Mouse (Mus musculus) testis, adult 2 months (tissue): ENCODE data around the gene Rbms2. TPM values are rescaled to one million over a fixed set of nuclear protein-coding genes. Genes with fewer than 3 reads are reported as not detected.

Experiments
- H3K27ac ChIP-seq: fragments of 200-500 bp; 2 replicates; pipeline ENCODE4 v1.5.1; 2012; ENCODE audit warnings: low read depth, low read length; ENCODE audit not compliant: control insufficient read depth, insufficient read depth
- H3K27me3 ChIP-seq: fragments of 200-500 bp; 2 replicates; pipeline ENCODE4 v1.6.1; 2012; ENCODE audit warnings: mild to moderate bottlenecking, low read length, moderate library complexity; ENCODE audit not compliant: control insufficient read depth, insufficient read depth
- H3K36me3 ChIP-seq: fragments of 200-500 bp; 2 replicates; pipeline ENCODE4 v1.6.1; 2012; ENCODE audit warnings: mild to moderate bottlenecking, low read length; ENCODE audit not compliant: control insufficient read depth, insufficient read depth
- H3K4me1 ChIP-seq: fragments of 200-500 bp; 2 replicates; pipeline ENCODE4 v1.6.1; 2012; ENCODE audit warnings: low read length; ENCODE audit not compliant: control insufficient read depth, insufficient read depth
- H3K4me3 ChIP-seq: fragments of 200-500 bp; 2 replicates; pipeline ENCODE4 v1.5.1; 2012; ENCODE audit warnings: low read depth, mild to moderate bottlenecking, low read length, moderate library complexity, mixed read lengths; ENCODE audit not compliant: control insufficient read depth
- CTCF ChIP-seq: fragments of 200-500 bp; IDR thresholded peaks from 2 replicates; pipeline ENCODE4 v1.5.1; 2012; ENCODE audit warnings: low read depth, mild to moderate bottlenecking, inconsistent platforms, low read length, moderate library complexity; ENCODE audit not compliant: control insufficient read depth, insufficient read depth, insufficient replicate concordance
- POLR2A ChIP-seq: fragments of 200-500 bp; IDR thresholded peaks from 2 replicates; pipeline ENCODE4 v1.6.1; 2012; ENCODE audit warnings: low read depth, mild to moderate bottlenecking, inconsistent platforms, low read length, moderate library complexity; ENCODE audit not compliant: control insufficient read depth
- polyA plus RNA-seq: library from polyadenylated mRNA; depleted of rRNA; stranded (reverse); fragments of >200 nt; gene quantifications from 2 replicates; pipeline ENCODE4 v1.2.3, GENCODE M21; 2012

The Rbms2 gene
- polyA plus RNA-seq, 1 experiment = 19.4 TPM

DNA sequence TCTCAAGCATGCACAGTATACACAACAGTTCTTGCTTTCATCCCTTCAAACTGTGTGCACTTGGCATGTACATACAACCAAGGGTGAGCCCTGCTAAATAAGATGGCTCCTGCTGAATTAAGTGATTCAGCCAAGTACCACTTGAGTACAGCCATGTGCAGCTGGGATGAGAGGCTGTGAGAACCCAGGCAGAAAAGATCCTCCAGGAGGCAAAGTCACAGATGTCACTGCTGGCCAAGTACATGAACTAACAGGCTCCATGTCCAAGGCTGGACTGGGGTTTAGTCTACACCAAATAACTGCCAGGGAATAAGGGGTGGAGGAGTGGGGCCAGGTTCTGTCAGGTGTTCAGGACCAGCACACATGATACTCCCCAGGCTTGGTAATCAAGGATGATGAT lies 48.3 kb downstream of the Rbms2 start:
- Histone ChIP-seq H3K27ac (no peak overlapping the region), H3K27me3 (no peaks in the 10 kb centered on the region), H3K36me3 (no peaks in the 10 kb centered on the region), H3K4me1 (no peaks in the 10 kb centered on the region; the same call in 1 of the 2 replicates), H3K4me3 (no peak overlapping the region)
- no peak for TF ChIP-seq CTCF
- no peak for TF ChIP-seq POLR2A

DNA sequence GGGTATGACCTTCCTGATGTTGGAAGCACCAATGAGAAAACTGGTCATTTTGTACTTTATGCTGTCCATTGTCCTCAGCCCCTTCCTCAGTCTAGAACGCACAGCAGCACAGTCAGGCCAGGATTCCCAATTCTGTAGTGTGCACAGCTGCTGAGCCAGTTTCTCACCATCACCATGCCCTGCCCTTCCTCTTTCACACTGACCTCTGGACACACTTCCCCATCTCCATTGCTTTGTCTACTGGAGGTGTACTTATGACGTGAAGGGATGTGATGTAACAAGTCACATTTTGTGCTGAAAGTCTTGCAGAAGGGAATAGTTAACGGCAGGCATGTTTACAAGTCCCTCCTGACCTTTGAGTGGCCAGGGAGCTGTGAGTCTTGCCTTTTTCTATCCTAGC lies 48.8 kb downstream of the Rbms2 start:
- no peak overlapping the region for H3K4me3 ChIP-seq
- no peaks in the 10 kb centered on the region; the same call in 1 of the 2 replicates for H3K4me1 ChIP-seq
- no peak overlapping the region for H3K27ac ChIP-seq
- no peaks in the 10 kb centered on the region for H3K27me3 ChIP-seq
- H3K36me3 ChIP-seq = no peaks in the 10 kb centered on the region
- TF ChIP-seq CTCF (no peak), POLR2A (no peak)

DNA sequence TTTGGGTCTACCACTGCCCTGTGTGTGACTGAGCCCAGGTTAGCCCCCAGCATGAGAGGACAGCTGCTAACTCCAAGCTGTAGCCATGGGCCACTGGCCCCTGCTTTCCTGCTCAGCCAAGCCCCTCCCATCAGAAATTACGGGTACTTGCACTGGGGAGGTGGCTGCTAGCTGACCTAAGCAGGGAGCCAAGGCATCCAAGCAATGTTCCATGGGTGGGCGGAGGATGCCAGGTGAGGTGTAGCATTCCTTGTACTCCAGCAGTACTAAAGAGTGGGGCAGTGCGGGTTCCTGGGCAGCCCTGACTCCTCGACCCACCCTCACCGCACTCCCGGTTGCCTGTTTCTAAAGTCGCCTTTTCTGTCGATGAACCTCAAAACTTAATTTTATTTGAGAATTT lies 52.0 kb downstream of the Rbms2 start:
- H3K27me3 ChIP-seq = no peaks in the 10 kb centered on the region
- peaks cover 5% of the 10 kb centered on the region for H3K36me3 ChIP-seq
- no peak overlapping the region for H3K4me3 ChIP-seq
- no peak overlapping the region for H3K27ac ChIP-seq
- TF ChIP-seq POLR2A (no peak), CTCF (no peak)
- no peaks in the 10 kb centered on the region; the same call in 1 of the 2 replicates for H3K4me1 ChIP-seq

DNA sequence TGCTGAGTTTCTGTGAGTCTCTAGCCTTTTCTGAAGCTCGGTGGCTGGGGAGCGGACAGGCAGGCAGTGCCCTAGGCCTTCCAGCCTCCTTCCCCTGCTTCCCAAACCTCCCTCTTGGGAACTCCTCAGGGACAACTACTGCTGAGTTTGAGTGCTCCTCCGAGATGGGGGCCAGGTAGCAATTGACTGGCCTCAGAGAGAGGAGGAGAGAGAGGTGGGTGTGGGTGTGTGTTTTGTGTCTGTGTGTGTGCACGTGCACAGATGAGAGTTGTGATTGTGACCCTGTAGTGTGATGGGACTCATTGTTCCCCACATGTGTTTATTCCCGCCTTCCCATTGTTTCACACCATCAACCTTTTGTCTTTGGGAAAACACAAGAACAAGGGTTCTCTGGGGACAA lies 52.6 kb downstream of the Rbms2 start:
- no peak overlapping the region for H3K4me3 ChIP-seq
- H3K27ac ChIP-seq = no peak overlapping the region
- no peak for TF ChIP-seq POLR2A
- no peak for TF ChIP-seq CTCF
- no peaks in the 10 kb centered on the region for H3K27me3 ChIP-seq
- H3K36me3 ChIP-seq = peaks cover 5% of the 10 kb centered on the region
- H3K4me1 ChIP-seq = no peaks in the 10 kb centered on the region; the same call in 1 of the 2 replicates

DNA sequence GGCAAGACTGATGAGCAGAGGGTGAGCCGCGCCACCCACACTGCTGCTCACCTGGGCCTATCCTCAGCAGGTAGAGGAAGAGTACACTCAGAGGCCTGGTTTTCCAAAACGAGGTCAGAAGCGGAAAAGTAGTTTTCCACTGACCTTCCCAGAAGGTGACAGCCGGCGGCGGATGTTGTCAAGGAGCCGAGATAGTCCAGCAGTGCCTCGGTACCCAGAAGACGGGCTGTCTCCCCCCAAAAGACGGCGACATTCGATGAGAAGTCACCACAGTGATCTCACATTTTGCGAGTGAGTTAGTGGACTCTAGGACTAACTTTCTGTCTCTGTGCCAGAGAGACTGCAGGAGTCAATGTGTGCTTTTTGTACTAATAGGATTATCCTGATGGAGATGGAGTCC lies 54.1 kb downstream of the Rbms2 start:
- Histone ChIP-seq H3K27ac (no peak overlapping the region), H3K36me3 (peaks cover 15% of the 10 kb centered on the region), H3K4me3 (no peak overlapping the region), H3K4me1 (no peaks in the 10 kb centered on the region; the same call in 1 of the 2 replicates), H3K27me3 (no peaks in the 10 kb centered on the region)
- TF ChIP-seq CTCF (no peak), POLR2A (no peak)

DNA sequence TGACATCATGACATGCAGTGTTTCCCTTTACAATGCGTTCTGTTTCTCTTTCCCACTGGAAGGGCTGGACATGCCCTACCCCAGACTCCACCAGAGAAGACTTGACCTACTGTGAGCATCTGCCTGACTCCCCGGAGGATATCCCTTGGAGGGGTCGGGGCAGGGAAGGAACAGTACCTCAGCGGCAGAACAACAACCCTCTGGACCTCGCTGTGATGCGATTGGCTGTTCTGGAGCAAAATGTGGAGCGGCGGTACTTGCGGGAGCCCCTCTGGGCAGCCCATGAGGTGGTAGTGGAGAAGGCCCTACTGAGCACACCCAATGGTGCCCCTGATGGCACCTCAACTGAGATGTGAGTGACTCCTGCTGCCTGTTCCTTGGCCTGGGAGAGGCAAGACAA lies 55.3 kb downstream of the Rbms2 start:
- Histone ChIP-seq H3K27ac (no peak overlapping the region), H3K36me3 (peaks cover 15% of the 10 kb centered on the region), H3K27me3 (no peaks in the 10 kb centered on the region), H3K4me1 (no peaks in the 10 kb centered on the region; the same call in 1 of the 2 replicates), H3K4me3 (no peak overlapping the region)
- TF ChIP-seq CTCF (no peak), POLR2A (no peak)

DNA sequence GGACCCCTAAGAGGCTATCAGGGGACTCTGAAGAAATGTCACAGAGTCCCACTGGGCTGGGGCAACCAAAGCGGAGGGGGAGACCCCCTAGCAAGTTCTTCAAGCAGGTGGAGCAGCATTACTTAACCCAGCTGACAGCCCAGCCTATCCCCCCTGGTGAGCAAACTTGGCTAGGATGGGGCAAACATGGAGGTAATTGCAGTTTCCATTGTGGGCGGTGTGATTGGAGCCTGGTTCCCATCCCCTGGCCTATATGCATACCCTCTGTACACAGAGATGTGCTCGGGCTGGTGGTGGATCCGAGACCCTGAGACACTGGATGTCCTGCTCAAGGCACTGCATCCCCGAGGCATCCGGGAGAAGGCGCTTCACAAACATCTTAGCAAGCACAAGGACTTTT lies 56.3 kb downstream of the Rbms2 start:
- Histone ChIP-seq H3K27ac (no peak overlapping the region), H3K36me3 (peaks cover 15% of the 10 kb centered on the region), H3K27me3 (no peaks in the 10 kb centered on the region), H3K4me1 (no peaks in the 10 kb centered on the region; the same call in 1 of the 2 replicates), H3K4me3 (no peak overlapping the region)
- TF ChIP-seq CTCF (no peak), POLR2A (no peak)

DNA sequence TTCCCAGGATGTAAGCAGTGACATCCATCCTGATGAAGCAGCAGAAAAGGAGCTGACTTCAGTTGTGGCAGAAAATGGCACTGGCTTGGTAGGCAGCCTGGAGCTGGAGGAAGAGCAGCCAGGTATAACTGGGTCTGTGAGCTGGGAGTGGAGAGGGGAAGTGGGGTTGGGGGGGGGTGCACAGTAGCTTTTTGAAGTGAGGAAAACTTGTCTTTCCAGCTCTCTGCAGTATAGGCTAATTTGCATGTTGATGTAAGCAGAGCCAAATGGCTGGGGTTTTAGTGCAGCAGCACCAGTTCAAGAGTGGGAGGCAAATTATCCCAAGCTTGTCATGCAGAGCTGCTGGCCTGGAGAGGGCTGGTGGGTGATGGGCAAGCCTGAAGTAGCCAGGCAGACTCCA lies 68.9 kb downstream of the Rbms2 start:
- no peaks in the 10 kb centered on the region for H3K27me3 ChIP-seq
- no peaks in the 10 kb centered on the region; the same call in 1 of the 2 replicates for H3K4me1 ChIP-seq
- H3K4me3 ChIP-seq = no peak overlapping the region
- peaks cover 9% of the 10 kb centered on the region for H3K36me3 ChIP-seq
- H3K27ac ChIP-seq = no peak overlapping the region
- TF ChIP-seq CTCF (no peak), POLR2A (no peak)
